Mouse (Mus musculus) megakaryocyte-erythroid progenitor cell, adult 5-6 weeks (primary cell): ENCODE results near the gene Med22. TPM values are rescaled to one million over a fixed set of nuclear protein-coding genes. Genes with fewer than 3 reads are reported as not detected.
"Not testable (repeated sequence)": the region's sequence is repeated elsewhere in the genome, so short reads cannot be mapped to it uniquely, and the experiment has no call there.

Source experiments
- ATAC-seq: replicated peaks from 2 replicates; pipeline ENCODE4 v1.8.0; 2016; ENCODE audit warnings: mild to moderate bottlenecking, inconsistent platforms; ENCODE audit not compliant: severe bottlenecking, poor library complexity, low FRiP score, low TSS enrichment
- total RNA-seq, 2 experiments: library from RNA; stranded (forward) in 1 of 2; stranded (reverse) in 1 of 2; fragments of 200-1000, 215-1000 nt in 1 of 2; fragments of >200 nt in 1 of 2; fragmentation: Nextera tagmentation in 1 of 2; gene quantifications; 2 replicates each; pipeline ENCODE4 v1.2.3; 2014 to 2017

Gene Med22
- total RNA-seq, 2 experiments from 2014 or later: 14.4 to 37.6 TPM

DNA sequence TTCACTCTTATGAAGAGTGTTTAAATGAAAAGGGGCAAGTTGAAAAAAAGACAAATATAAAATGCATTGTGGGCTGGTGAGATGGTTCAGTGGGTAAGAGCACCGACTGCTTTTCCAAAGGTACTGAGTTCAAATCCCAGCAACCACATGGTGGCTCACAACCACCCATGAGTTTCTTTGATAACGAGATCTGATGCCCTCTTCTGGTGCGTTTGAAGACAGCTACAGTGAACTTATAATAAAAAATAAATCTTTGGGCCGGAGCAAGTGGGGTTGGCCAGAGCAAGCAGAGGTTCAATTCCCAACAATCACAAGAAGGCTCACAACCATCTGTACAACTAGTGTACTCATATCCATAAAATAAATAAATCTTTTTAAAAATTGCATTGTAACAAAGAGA, 14.6 kb downstream of the Med22 start:
- no peak for ATAC-seq

GRCm38 (mm10) chr2:26886170-26886569, 24.3 kb downstream of the Med22 start:
- ATAC-seq: not testable (repeated sequence)

DNA sequence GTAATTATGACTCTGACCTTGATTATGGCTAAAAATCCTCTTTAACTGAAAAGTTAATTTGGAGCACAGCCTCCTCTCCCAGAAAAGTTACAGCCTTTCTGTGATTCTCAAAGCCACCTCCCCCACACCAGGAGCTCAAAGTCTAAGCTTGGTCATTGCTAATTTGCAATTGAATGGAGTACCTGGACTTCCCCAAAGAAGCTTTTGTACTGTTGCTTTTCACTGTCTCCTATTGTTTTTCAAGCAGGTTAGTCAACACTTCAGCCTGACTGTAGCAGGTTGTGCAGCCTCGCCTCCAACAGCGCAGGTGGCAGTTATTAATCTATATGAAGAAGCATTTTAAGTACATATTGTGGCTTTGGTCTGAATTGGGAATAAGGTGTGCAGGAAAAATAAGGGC, 24.9 kb downstream of the Med22 start:
- not testable (repeated sequence) for ATAC-seq

DNA sequence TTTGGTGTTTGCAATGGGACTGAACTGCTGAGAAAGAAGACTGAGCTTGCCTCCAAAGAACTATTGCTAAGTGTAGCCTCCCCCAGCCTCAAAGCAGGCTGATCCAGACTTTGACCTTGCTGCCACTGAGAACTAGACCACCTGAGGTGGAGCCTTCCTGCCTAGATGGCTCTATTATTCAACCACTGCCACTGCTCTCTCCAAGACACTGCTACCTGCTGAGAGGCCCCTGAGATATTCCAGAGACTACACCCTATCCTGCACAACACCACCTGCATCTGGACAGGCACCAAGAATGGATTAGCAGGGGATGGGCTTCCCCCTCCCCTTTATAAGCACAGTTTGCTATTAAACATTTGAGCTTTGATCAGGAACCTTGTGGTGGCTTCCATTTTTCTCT, 31.9 kb downstream of the Med22 start:
- ATAC-seq: no peak

DNA sequence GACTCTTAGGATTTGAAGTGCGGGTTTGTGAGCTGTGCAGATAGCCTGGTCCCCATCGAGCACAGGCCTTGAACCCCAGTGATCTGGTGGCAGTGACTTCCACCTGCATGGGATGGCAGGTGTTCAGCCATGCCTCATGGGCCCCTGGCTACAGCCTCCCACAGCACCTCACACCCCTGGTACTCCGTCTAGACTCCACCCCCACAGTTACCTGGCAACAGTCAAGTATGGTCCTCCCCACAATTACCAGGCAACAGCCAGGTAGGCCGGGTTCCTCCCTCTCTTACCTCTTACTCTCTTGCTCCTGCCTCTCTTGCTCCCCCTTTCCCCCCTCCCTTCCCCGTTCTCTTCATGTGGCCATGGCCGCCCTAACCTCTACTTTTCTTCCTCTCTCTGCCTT, 39.8 kb downstream of the Med22 start:
- ATAC-seq: no peak

DNA sequence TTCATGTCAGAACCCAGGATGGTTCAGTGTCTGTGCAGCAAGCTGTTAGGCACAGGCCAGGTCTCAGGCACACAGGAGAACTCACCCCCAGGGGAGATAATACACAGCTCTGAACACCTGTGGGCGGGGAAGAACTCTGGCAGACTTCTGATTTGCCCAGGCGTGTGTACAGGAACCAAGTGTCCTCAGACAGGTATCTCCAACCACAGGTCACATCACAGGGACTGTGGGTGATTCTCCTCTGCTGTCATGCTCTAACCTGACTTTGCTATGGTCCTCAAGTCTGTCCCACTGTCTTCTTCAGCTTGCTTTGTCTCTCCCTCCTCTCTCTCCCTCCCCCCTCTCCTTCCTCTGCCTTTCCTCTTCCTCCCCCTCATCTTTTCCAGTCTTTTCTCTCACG, 45.6 kb downstream of the Med22 start, which contains the start of gene Abo:
Gene Abo, minus strand, starts transcription at position 101 of the 400 bp plus-strand sequence.
- ATAC-seq: no peak

DNA sequence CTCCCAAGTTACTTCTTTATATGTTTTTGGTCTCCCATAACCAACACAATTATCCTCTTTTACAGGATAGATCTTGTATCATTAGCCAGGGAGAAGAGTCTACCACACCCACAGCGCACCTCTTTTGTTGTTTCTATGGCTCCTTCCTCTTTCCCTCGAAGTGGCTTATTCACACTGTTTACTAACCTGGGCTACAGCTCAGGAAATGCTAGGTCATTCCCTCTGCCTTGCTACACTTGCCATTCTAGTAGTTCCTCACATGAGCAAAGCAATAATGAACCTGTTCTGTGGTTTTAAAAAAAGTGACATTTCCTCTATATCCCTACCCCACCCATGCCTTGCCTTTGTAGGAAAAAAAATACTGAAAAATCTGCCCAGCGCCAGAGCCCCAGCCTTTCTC, 47.6 kb downstream of the Med22 start:
- no peak for ATAC-seq

Other genes with a start within 250 kb of the Med22 start
- gene Lcn4, start 239.4 kb downstream of the Med22 start, total RNA-seq (2014; fragmentation: Nextera tagmentation): not detected in 2 replicates
- gene Lcn4, start 239.4 kb downstream of the Med22 start, total RNA-seq (2017): not detected in 2 replicates
- gene Abo, start 45.7 kb downstream of the Med22 start, total RNA-seq (2014; fragmentation: Nextera tagmentation): not detected in 2 replicates
- not detected in 2 replicates for gene Abo, start 45.7 kb downstream of the Med22 start, total RNA-seq (2017)
- gene Surf6, start 7.8 kb downstream of the Med22 start, total RNA-seq (2014; fragmentation: Nextera tagmentation): 36.2 and 43.7 TPM in 2 replicates
- 51.1 and 74.0 TPM in 2 replicates for gene Surf6, start 7.8 kb downstream of the Med22 start, total RNA-seq (2017)
- 2,329 and 2,826 TPM in 2 replicates for gene Rpl7a, start 87 bp upstream of the Med22 start, total RNA-seq (2014; fragmentation: Nextera tagmentation)
- 2,192 and 2,459 TPM in 2 replicates for gene Rpl7a, start 87 bp upstream of the Med22 start, total RNA-seq (2017)
- 68.8 and 80.3 TPM in 2 replicates for gene Surf2, start 5.7 kb upstream of the Med22 start, total RNA-seq (2014; fragmentation: Nextera tagmentation)
- gene Surf2, start 5.7 kb upstream of the Med22 start, total RNA-seq (2017): 118 and 146 TPM in 2 replicates
- gene Surf1, start 5.9 kb upstream of the Med22 start, total RNA-seq (2014; fragmentation: Nextera tagmentation): 50.5 and 58.4 TPM in 2 replicates
- gene Surf1, start 5.9 kb upstream of the Med22 start, total RNA-seq (2017): 38.0 and 41.7 TPM in 2 replicates
- gene Surf4, start 23.3 kb upstream of the Med22 start, total RNA-seq (2014; fragmentation: Nextera tagmentation): 59.8 and 76.8 TPM in 2 replicates
- 34.1 and 52.4 TPM in 2 replicates for gene Surf4, start 23.3 kb upstream of the Med22 start, total RNA-seq (2017)
- gene Stkld1, start 23.4 kb upstream of the Med22 start, total RNA-seq (2014; fragmentation: Nextera tagmentation): not detected in 2 replicates
- gene Stkld1, start 23.4 kb upstream of the Med22 start, total RNA-seq (2017): not detected in 2 replicates
- 56.8 and 61.2 TPM in 2 replicates for gene Rexo4, start 53.7 kb upstream of the Med22 start, total RNA-seq (2014; fragmentation: Nextera tagmentation)
- 95.7 and 109 TPM in 2 replicates for gene Rexo4, start 53.7 kb upstream of the Med22 start, total RNA-seq (2017)
- gene Adamts13, start 62.7 kb upstream of the Med22 start, total RNA-seq (2014; fragmentation: Nextera tagmentation): 2.3 TPM in 1 of 2 replicates, not detected in the other
- not detected in 2 replicates for gene Adamts13, start 62.7 kb upstream of the Med22 start, total RNA-seq (2017)
- gene Cacfd1, start 99.2 kb upstream of the Med22 start, total RNA-seq (2014; fragmentation: Nextera tagmentation): 28.2 and 29.2 TPM in 2 replicates
- 5.5 and 14.6 TPM in 2 replicates for gene Cacfd1, start 99.2 kb upstream of the Med22 start, total RNA-seq (2017)
- 0.62 TPM in 1 of 2 replicates, not detected in the other for gene Slc2a6, start 117.3 kb upstream of the Med22 start, total RNA-seq (2014; fragmentation: Nextera tagmentation)
- 0.05 and 1.0 TPM in 2 replicates for gene Slc2a6, start 117.3 kb upstream of the Med22 start, total RNA-seq (2017)
- gene Mymk, start 161.5 kb upstream of the Med22 start, total RNA-seq (2014; fragmentation: Nextera tagmentation): not detected in 2 replicates
- not detected in 2 replicates for gene Mymk, start 161.5 kb upstream of the Med22 start, total RNA-seq (2017)
- 1.2 TPM in 1 of 2 replicates, not detected in the other for gene Adamtsl2, start 168.7 kb upstream of the Med22 start, total RNA-seq (2014; fragmentation: Nextera tagmentation)
- gene Adamtsl2, start 168.7 kb upstream of the Med22 start, total RNA-seq (2017): not detected in 2 replicates
- gene Fam163b, start 231.8 kb upstream of the Med22 start, total RNA-seq (2014; fragmentation: Nextera tagmentation): not detected in 2 replicates
- not detected in 2 replicates for gene Fam163b, start 231.8 kb upstream of the Med22 start, total RNA-seq (2017)